Mouse (Mus musculus): Measurements from ENCODE around the gene Cdyl2.

Gene Cdyl2

GRCm38 (mm10) chr8:116619686-116620320 is 113.0 kb downstream of the Cdyl2 start:
- DNase-seq, result no peak

- no peak for DNase-seq
Observed at GRCm38 (mm10) chr8:116619221-116619620, 113.6 kb downstream of the Cdyl2 start.

GRCm38 (mm10) chr8:116618797-116619196 is 114.0 kb downstream of the Cdyl2 start:
- DNase-seq, result no peak

GRCm38 (mm10) chr8:116617891-116618290 is 114.9 kb downstream of the Cdyl2 start:
- no peak for DNase-seq

- no peak for DNase-seq
Observed at GRCm38 (mm10) chr8:116616369-116616768, 116.4 kb downstream of the Cdyl2 start.

- DNase-seq, result peak; percentile 86
Observed at GRCm38 (mm10) chr8:116614901-116615300, 117.9 kb downstream of the Cdyl2 start.

- no peak for DNase-seq
Observed at GRCm38 (mm10) chr8:116606171-116606570, 126.6 kb downstream of the Cdyl2 start.

- DNase-seq, result no peak
Observed at GRCm38 (mm10) chr8:116602806-116603205, 130.0 kb downstream of the Cdyl2 start.

GRCm38 (mm10) chr8:116599728-116600127 is 133.1 kb downstream of the Cdyl2 start:
- no peak for DNase-seq

- no peak for DNase-seq
Observed at GRCm38 (mm10) chr8:116591226-116591625, 141.6 kb downstream of the Cdyl2 start.

GRCm38 (mm10) chr8:116590546-116590945 is 142.2 kb downstream of the Cdyl2 start:
- DNase-seq, result no peak

- DNase-seq, result peak; percentile 18
Observed at GRCm38 (mm10) chr8:116590106-116590505, 142.7 kb downstream of the Cdyl2 start.

GRCm38 (mm10) chr8:116587616-116588468 is 144.9 kb downstream of the Cdyl2 start:
- DNase-seq, result no peak

- DNase-seq, result no peak
Observed at GRCm38 (mm10) chr8:116581318-116582019, 151.3 kb downstream of the Cdyl2 start.

GRCm38 (mm10) chr8:116576732-116577131 is 156.1 kb downstream of the Cdyl2 start:
- DNase-seq, result no peak

- no peak for DNase-seq
Observed at GRCm38 (mm10) chr8:116573085-116573484, 159.7 kb downstream of the Cdyl2 start.

- no peak for DNase-seq
Observed at GRCm38 (mm10) chr8:116552778-116553177, 180.0 kb downstream of the Cdyl2 start.

- peak; percentile 16 for DNase-seq
Observed at GRCm38 (mm10) chr8:116552255-116552654, 180.5 kb downstream of the Cdyl2 start.

- DNase-seq, result no peak
Observed at GRCm38 (mm10) chr8:116543366-116543765, 189.4 kb downstream of the Cdyl2 start.

GRCm38 (mm10) chr8:116542842-116543241 is 189.9 kb downstream of the Cdyl2 start:
- DNase-seq, result peak; percentile 82

- no peak for DNase-seq
Observed at GRCm38 (mm10) chr8:116540136-116540535, 192.7 kb downstream of the Cdyl2 start.

GRCm38 (mm10) chr8:116538763-116539162 is 194.0 kb downstream of the Cdyl2 start:
- DNase-seq, result no peak

- DNase-seq, result no peak
Observed at GRCm38 (mm10) chr8:116536786-116537185, 196.0 kb downstream of the Cdyl2 start.

- DNase-seq, result no peak
Observed at GRCm38 (mm10) chr8:116533081-116533480, 199.7 kb downstream of the Cdyl2 start.
